ENCODE assay signal across 9 mouse cellular contexts in genomic region chr10:114802161-114802651, GRCm38 (mm10). TPM values are rescaled to one million over a fixed set of nuclear protein-coding genes. Genes with fewer than 3 reads are reported as not detected.
DNase-seq lines count a peak whose midpoint lies in the region; ATAC-seq lines count a peak whose summit lies in the region.
"Had no signal": no experiment of that assay in that cellular context is flagged by ENCODE, and none has a peak within 500 bp of the region (broad histone marks: within the 10 kb centered on the region; RNA-seq: fewer than 3 reads in every experiment).

Gene Trhde (minus strand): TSS chr10:114802307.

- DNase-seq in brain, adult 2 months (ENCODE audit: low read depth, low spot score) = peak; percentile 85
- peak; percentile 75 to 78 for DNase-seq in cerebellum, postnatal 14 days
- peak; percentile 35 to 44 for DNase-seq in left cerebral cortex, postnatal 14 days (ENCODE audit: low spot score in 2 of 2)
- peak; percentile 60 for DNase-seq in neural tube, embryonic 11.5 days (ENCODE audit: low spot score)
- DNase-seq in adrenal gland, postnatal 4 days (ENCODE audit: low spot score in 2 of 2) = no peak
- DNase-seq in gastrocnemius, postnatal 10 days = no peak

- ATAC-seq in heart, embryonic 16.5 days (replicated peaks; ENCODE audit: extremely low read depth, insufficient read depth, low FRiP score) = no peak
- ATAC-seq in neural tube, embryonic 11.5 days (ENCODE audit: insufficient read depth, low FRiP score, low TSS enrichment) = peak; percentile 20; the same call in 1 of the 2 replicates

- intact Hi-C loops in left cerebral cortex, postnatal 14 days (cut with DNase I) = loop anchor here (5.0 kb wide), 2 partner anchors 295 to 1775 kb away; no protein-coding TSS in a partner anchor

- peaks cover 47% of the 10 kb centered on the region for H3K27me3 ChIP-seq in heart, embryonic 16.5 days (ENCODE audit: control insufficient read depth, insufficient read depth, low read length)
- H3K27me3 ChIP-seq in neural tube, embryonic 11.5 days (ENCODE audit: control insufficient read depth, insufficient read depth, low read length) = peaks cover 29% of the 10 kb centered on the region

- no peaks in the 10 kb centered on the region for H3K36me3 ChIP-seq in heart, embryonic 16.5 days (ENCODE audit: control insufficient read depth, insufficient read depth)
- H3K36me3 ChIP-seq in neural tube, embryonic 11.5 days (ENCODE audit: control insufficient read depth, insufficient read depth, low read length) = no peaks in the 10 kb centered on the region

- no peaks in the 10 kb centered on the region for H3K9me3 ChIP-seq in heart, embryonic 16.5 days (replicated peaks; ENCODE audit: control insufficient read depth, low read length)
- no peaks in the 10 kb centered on the region for H3K9me3 ChIP-seq in neural tube, embryonic 11.5 days (ENCODE audit: control insufficient read depth, low read length)

- H3K27ac ChIP-seq in heart, embryonic 16.5 days (ENCODE audit: low read length) = no peak within 1 kb of the TSS
- no peak within 1 kb of the TSS for H3K27ac ChIP-seq in neural tube, embryonic 11.5 days (ENCODE audit: low read depth, low read length)

- WGBS in heart, embryonic 16.5 days = under 1% methylated on average over 30 of the region's 30 CpGs
- WGBS in neural tube, embryonic 11.5 days = 1% methylated on average over 30 of the region's 30 CpGs

- H3K4me2 ChIP-seq in heart, embryonic 16.5 days (ENCODE audit: low read depth, low read length) = peak within 1 kb of the TSS; percentile 92
- H3K4me2 ChIP-seq in neural tube, embryonic 11.5 days (ENCODE audit: low read depth) = peak within 1 kb of the TSS; percentile 95

- peak within 1 kb of the TSS; percentile 49; the same call in 1 of the 2 replicates for H3K9ac ChIP-seq in heart, embryonic 16.5 days (ENCODE audit: low read length)
- H3K9ac ChIP-seq in neural tube, embryonic 11.5 days (ENCODE audit: low read length) = peak within 1 kb of the TSS; percentile 48

- peak within 1 kb of the TSS; percentile 58 for H3K4me3 ChIP-seq in heart, embryonic 16.5 days (ENCODE audit: low read length)
- H3K4me3 ChIP-seq in neural tube, embryonic 11.5 days (ENCODE audit: low read depth, low read length) = peak within 1 kb of the TSS; percentile 62

- H3K4me1 ChIP-seq in heart, embryonic 16.5 days (ENCODE audit: control insufficient read depth, insufficient read depth, low read length) = peaks cover 8% of the 10 kb centered on the region
- H3K4me1 ChIP-seq in neural tube, embryonic 11.5 days (ENCODE audit: control insufficient read depth, insufficient read depth, low read length) = 0 out of 2 replicates have a peak, but pooled peaks cover 8% of the 10 kb centered on the region

RNA-seq across cellular contexts. Expression of gene Trhde, which starts in this region (rescaled TPM):
- 0.07 TPM in 1 of 2 replicates, not detected in the other for polyA plus RNA-seq in heart, embryonic 16.5 days (2015; fragmentation: Nextera tagmentation; extraction: Ambion mirVana)
- total RNA-seq in left cerebral cortex, postnatal 14 days (2021) = 10 to 100 TPM; 25.9 to 28.9 TPM
- 2.2 and 3.1 TPM in 2 replicates for polyA plus RNA-seq in neural tube, embryonic 11.5 days (2014; fragmentation: Nextera tagmentation; extraction: Ambion mirVana)
- under 1 TPM; 0.22 to 0.28 TPM for total RNA-seq in adrenal gland, postnatal 4 days (2021)
- total RNA-seq in gastrocnemius, postnatal 10 days (2021) = 1 to 10 TPM in 1 of 2 experiments, under 1 TPM in 1; 0.63 to 1.0 TPM
- total RNA-seq: common myeloid progenitor, adult 5-6 weeks had no signal
- polyA plus RNA-seq: spleen, adult 2 months had no signal

Comparison
In these comparisons a context has a peak if more than half of its experiments do, and no peak if none do; other contexts are left out.
1. RNA of gene Trhde (total RNA-seq): 25.9 to 28.9 TPM in left cerebral cortex, postnatal 14 days; 0.63 to 1.0 TPM in gastrocnemius, postnatal 10 days and 0.22 to 0.28 TPM in adrenal gland, postnatal 4 days; every median in the first group is over 10 times any median in the second.
2. DNase-seq: peak in brain, adult 2 months (single experiment), cerebellum, postnatal 14 days (2 of 2), left cerebral cortex, postnatal 14 days (2 of 2) and neural tube, embryonic 11.5 days (single experiment); none in adrenal gland, postnatal 4 days (0 of 2) and gastrocnemius, postnatal 10 days (single experiment).